Mouse (Mus musculus): ENCODE results near the gene Gm28308.

Gm28308 gene

GRCm38 (mm10) chr6:52213119-52213986 lies at the start of gene Gm28308, which contains the start of gene Hoxa3:
TSS of gene Gm28308 (minus strand) at chr6:52213339.
TSS of gene Hoxa3 (minus strand) at chr6:52213336.
- no peak for DNase-seq (ENCODE audit: low read depth)

GRCm38 (mm10) chr6:52262463-52263320 lies 49.6 kb upstream of the Gm28308 start:
- no peak for DNase-seq (ENCODE audit: low read depth)

- DNase-seq (ENCODE audit: low read depth): peak; percentile 20
These were observed 48.8 kb upstream of the Gm28308 start for GRCm38 (mm10) chr6:52261751-52262462.

- DNase-seq (ENCODE audit: low read depth): peak; percentile 44
These were observed 47.8 kb upstream of the Gm28308 start, which contains the start of gene Hoxa13 for GRCm38 (mm10) chr6:52260654-52261575. TSS of gene Hoxa13 (minus strand) at chr6:52260880.

- peak; percentile 36 for DNase-seq (ENCODE audit: low read depth)
These were observed 46.7 kb upstream of the Gm28308 start for GRCm38 (mm10) chr6:52259811-52260261.

GRCm38 (mm10) chr6:52259081-52259790 lies 46.1 kb upstream of the Gm28308 start:
- peak; percentile 38 for DNase-seq (ENCODE audit: low read depth)

- DNase-seq (ENCODE audit: low read depth): peak; percentile 89
These were observed 43.8 kb upstream of the Gm28308 start for GRCm38 (mm10) chr6:52256956-52257355.

GRCm38 (mm10) chr6:52253511-52254500 lies 40.7 kb upstream of the Gm28308 start:
- peak; percentile 46 for DNase-seq (ENCODE audit: low read depth)

- no peak for DNase-seq (ENCODE audit: low read depth)
These were observed 39.7 kb upstream of the Gm28308 start for GRCm38 (mm10) chr6:52252775-52253376.

GRCm38 (mm10) chr6:52252016-52252774 lies 39.1 kb upstream of the Gm28308 start:
- no peak for DNase-seq (ENCODE audit: low read depth)

- DNase-seq (ENCODE audit: low read depth): no peak
These were observed 38.2 kb upstream of the Gm28308 start for GRCm38 (mm10) chr6:52251177-52251879.

GRCm38 (mm10) chr6:52249826-52250225 lies 36.7 kb upstream of the Gm28308 start:
- no peak for DNase-seq (ENCODE audit: low read depth)

- no peak for DNase-seq (ENCODE audit: low read depth)
These were observed 36.2 kb upstream of the Gm28308 start for GRCm38 (mm10) chr6:52249415-52249738.

- no peak for DNase-seq (ENCODE audit: low read depth)
These were observed 35.7 kb upstream of the Gm28308 start for GRCm38 (mm10) chr6:52248638-52249414.

- peak; percentile 19 for DNase-seq (ENCODE audit: low read depth)
These were observed 34.9 kb upstream of the Gm28308 start for GRCm38 (mm10) chr6:52247766-52248637.
